In genomic region chr6:88517701-88518403, GRCm38 (mm10) we compare ENCODE assay signal across 8 mouse cellular contexts. TPM values are rescaled to one million over a fixed set of nuclear protein-coding genes. Genes with fewer than 3 reads are reported as not detected.
A peak's percentile ranks its signal among the peaks of the same experiment; 100 is the strongest.
DNase-seq lines count a peak whose midpoint lies in the region; ATAC-seq and TF ChIP-seq lines count a peak whose summit lies in the region.

No protein-coding gene starts in this region.

- no peak for ATAC-seq in embryonic facial prominence, embryonic 13.5 days (ENCODE audit: insufficient number of reproducible peaks, insufficient read depth, low FRiP score, low TSS enrichment, low read depth)
- ATAC-seq in intestine, embryonic 16.5 days = no peak
- ATAC-seq in neural tube, embryonic 15.5 days (ENCODE audit: low FRiP score) = no peak

- H3K9me3 ChIP-seq in embryonic facial prominence, embryonic 13.5 days = no peaks in the 10 kb centered on the region
- no peaks in the 10 kb centered on the region for H3K9me3 ChIP-seq in intestine, embryonic 16.5 days (ENCODE audit: control insufficient read depth, low read length)
- no peaks in the 10 kb centered on the region for H3K9me3 ChIP-seq in neural tube, embryonic 15.5 days (replicated peaks)

- peak overlapping the region; percentile 93 for H3K4me3 ChIP-seq in heart, adult 2 months
- peak overlapping the region; percentile 96 for H3K4me3 ChIP-seq in embryonic facial prominence, embryonic 13.5 days
- H3K4me3 ChIP-seq in intestine, embryonic 16.5 days (ENCODE audit: low read length) = peak overlapping the region; percentile 91
- H3K4me3 ChIP-seq in neural tube, embryonic 15.5 days (replicated peaks) = peak overlapping the region; percentile 91

- no peak for TF ChIP-seq EP300 in heart, adult 2 months (IDR thresholded peaks at IDR 0.05; ENCODE audit: insufficient read depth, low read depth, low read length)

- H3K27ac ChIP-seq in heart, adult 2 months = peak overlapping the region; percentile 97
- H3K27ac ChIP-seq in embryonic facial prominence, embryonic 13.5 days = peak overlapping the region; percentile 80
- peak overlapping the region; percentile 84 for H3K27ac ChIP-seq in intestine, embryonic 16.5 days (ENCODE audit: low read length)
- peak overlapping the region; percentile 89 for H3K27ac ChIP-seq in neural tube, embryonic 15.5 days (replicated peaks)

- whole genome bisulfite sequencing in heart, adult 2 months = 7% methylated on average over 18 of the region's 18 CpGs
- 9% methylated on average over 18 of the region's 18 CpGs for WGBS in embryonic facial prominence, embryonic 13.5 days
- WGBS in intestine, embryonic 16.5 days = 9% methylated on average over 18 of the region's 18 CpGs
- 13% methylated on average over 18 of the region's 18 CpGs for WGBS in neural tube, embryonic 15.5 days

- H3K4me1 ChIP-seq in heart, adult 2 months (ENCODE audit: control insufficient read depth, insufficient read depth, low read length) = peaks cover 3% of the 10 kb centered on the region
- peaks cover 30% of the 10 kb centered on the region for H3K4me1 ChIP-seq in embryonic facial prominence, embryonic 13.5 days
- peaks cover 7% of the 10 kb centered on the region for H3K4me1 ChIP-seq in intestine, embryonic 16.5 days (ENCODE audit: control insufficient read depth, insufficient read depth, low read length)
- H3K4me1 ChIP-seq in neural tube, embryonic 15.5 days = peaks cover 33% of the 10 kb centered on the region

- H3K27me3 ChIP-seq in heart, adult 2 months (ENCODE audit: control insufficient read depth, insufficient read depth, low read length) = no peaks in the 10 kb centered on the region
- H3K27me3 ChIP-seq in embryonic facial prominence, embryonic 13.5 days = no peaks in the 10 kb centered on the region
- no peaks in the 10 kb centered on the region for H3K27me3 ChIP-seq in intestine, embryonic 16.5 days (replicated peaks; ENCODE audit: control insufficient read depth, insufficient read depth, low read length)
- no peaks in the 10 kb centered on the region for H3K27me3 ChIP-seq in neural tube, embryonic 15.5 days (replicated peaks)

- intact Hi-C loops in heart, adult 2 months (cut with DNase I) = loop anchor here (5.0 kb wide), 1 partner anchor 51 kb away; the partner anchor contains the start of gene Ruvbl1
- intact Hi-C loops in heart, postnatal 25 days (cut with DNase I) = loop anchor here (5.0 to 10.0 kb wide), 2 partner anchors 51 to 603 kb away; partner anchors contain the start of genes Hmces and Ruvbl1

- no peak for TF ChIP-seq CTCF in heart, adult 2 months (IDR thresholded peaks at IDR 0.05)

- no peak for TF ChIP-seq POLR2A in heart, adult 2 months (IDR thresholded peaks at IDR 0.05; ENCODE audit: insufficient read depth, low read depth, low read length)

- no peak for DNase-seq in heart, adult 2 months
- no peak for DNase-seq in heart, postnatal 25 days (ENCODE audit: low spot score)
- peak; percentile 49 for DNase-seq in A20 (ENCODE audit: low read depth, low spot score)
- DNase-seq in right cerebral cortex, postnatal 36 days (ENCODE audit: low spot score in 2 of 2) = no peak
- DNase-seq in thymus, postnatal 4 days = no peak

- H3K4me2 ChIP-seq in embryonic facial prominence, embryonic 13.5 days = peak overlapping the region; percentile 95
- peak overlapping the region; percentile 78 for H3K4me2 ChIP-seq in intestine, embryonic 16.5 days (ENCODE audit: low read depth, low read length)
- H3K4me2 ChIP-seq in neural tube, embryonic 15.5 days = peak overlapping the region; percentile 83

- H3K36me3 ChIP-seq in heart, adult 2 months (ENCODE audit: control insufficient read depth, insufficient read depth, low read length) = peaks cover 2% of the 10 kb centered on the region; the same call in 1 of the 2 replicates
- H3K36me3 ChIP-seq in embryonic facial prominence, embryonic 13.5 days = peaks cover 36% of the 10 kb centered on the region
- H3K36me3 ChIP-seq in intestine, embryonic 16.5 days (ENCODE audit: control insufficient read depth, insufficient read depth, low read length) = no peaks in the 10 kb centered on the region; the same call in 1 of the 2 replicates
- peaks cover 31% of the 10 kb centered on the region for H3K36me3 ChIP-seq in neural tube, embryonic 15.5 days

- H3K79me2 ChIP-seq in heart, adult 2 months (replicated peaks; ENCODE audit: control insufficient read depth, insufficient read depth, low read length) = peaks cover 2% of the 10 kb centered on the region; the same call in 1 of the 2 replicates

- peak overlapping the region; percentile 75 for H3K9ac ChIP-seq in heart, adult 2 months (ENCODE audit: low read depth, low read length)
- peak overlapping the region; percentile 97 for H3K9ac ChIP-seq in embryonic facial prominence, embryonic 13.5 days
- peak overlapping the region; percentile 96 for H3K9ac ChIP-seq in intestine, embryonic 16.5 days (ENCODE audit: low read depth, low read length)
- peak overlapping the region; percentile 86 for H3K9ac ChIP-seq in neural tube, embryonic 15.5 days (replicated peaks)

RNA-seq across cellular contexts. Expression of gene Sec61a1, which starts 0.9 kb away (rescaled TPM):
- 10 to 100 TPM; 40.4 to 44.5 TPM for total RNA-seq in heart, adult 2 months (2021)
- 63.0 and 79.2 TPM in 2 replicates for polyA plus RNA-seq in heart, adult 2 months (2012; rRNA removed)
- total RNA-seq in heart, postnatal 25 days (2021) = 10 to 100 TPM; 49.4 to 53.6 TPM
- 249 and 250 TPM in 2 replicates for polyA plus RNA-seq in embryonic facial prominence, embryonic 13.5 days (2015; fragmentation: Nextera tagmentation; extraction: Ambion mirVana)
- polyA plus RNA-seq in intestine, embryonic 16.5 days (2015; fragmentation: Nextera tagmentation; extraction: Ambion mirVana) = 277 and 297 TPM in 2 replicates
- polyA plus RNA-seq in neural tube, embryonic 15.5 days (2015; fragmentation: Nextera tagmentation; extraction: Ambion mirVana) = 138 and 161 TPM in 2 replicates

RNA-seq across cellular contexts. Expression of gene Ruvbl1, which starts 52.6 kb away (rescaled TPM):
- total RNA-seq in heart, adult 2 months (2021) = 10 to 100 TPM; 16.7 to 18.4 TPM
- polyA plus RNA-seq in heart, adult 2 months (2012; rRNA removed) = 15.7 and 16.0 TPM in 2 replicates
- 10 to 100 TPM; 15.2 to 16.7 TPM for total RNA-seq in heart, postnatal 25 days (2021)
- 148 and 158 TPM in 2 replicates for polyA plus RNA-seq in embryonic facial prominence, embryonic 13.5 days (2015; fragmentation: Nextera tagmentation; extraction: Ambion mirVana)
- 112 and 125 TPM in 2 replicates for polyA plus RNA-seq in intestine, embryonic 16.5 days (2015; fragmentation: Nextera tagmentation; extraction: Ambion mirVana)
- 89.9 and 109 TPM in 2 replicates for polyA plus RNA-seq in neural tube, embryonic 15.5 days (2015; fragmentation: Nextera tagmentation; extraction: Ambion mirVana)
